Mouse (Mus musculus) CH12.LX (cell line): Measurements from ENCODE around the gene Homez.
A peak's percentile ranks its signal among the peaks of the same experiment; 100 is the strongest.

Experiments
- CHD1 ChIP-seq: IDR thresholded peaks from 2 replicates; pipeline ENCODE4 v1.6.1; 2012; ENCODE audit warnings: low read depth, low read length, improper control_type of control experiment, inconsistent platforms
- CTCF ChIP-seq, 2 experiments: IDR thresholded peaks in 1 of 2; conservative IDR thresholded peaks in 1 of 2; 2 replicates each; pipeline ENCODE4 v1.5.1; 2011 to 2012; ENCODE audit warnings: low read depth in 2 of 2, low read length in 2 of 2, improper control_type of control experiment in 1 of 2, inconsistent platforms in 1 of 2, mild to moderate bottlenecking in 1 of 2, moderate library complexity in 1 of 2
- ELF1 ChIP-seq: IDR thresholded peaks from 2 replicates; pipeline ENCODE4 v1.6.1; 2014; ENCODE audit warnings: low read depth, mild to moderate bottlenecking, inconsistent platforms, low read length, improper control_type of control experiment
- USF1 ChIP-seq: IDR thresholded peaks from 2 replicates; pipeline ENCODE4 v1.6.1; 2014; ENCODE audit warnings: low read depth, mild to moderate bottlenecking, inconsistent platforms, low read length, improper control_type of control experiment
- ZC3H11A ChIP-seq: IDR thresholded peaks from 2 replicates; pipeline ENCODE4 v1.6.1; 2012; ENCODE audit warnings: low read depth, mild to moderate bottlenecking, inconsistent platforms, low read length, improper control_type of control experiment
- ZMIZ1 ChIP-seq: IDR thresholded peaks from 2 replicates; pipeline ENCODE4 v1.6.1; 2012; ENCODE audit warnings: low read depth, mild to moderate bottlenecking, inconsistent platforms, low read length, improper control_type of control experiment

DNA sequence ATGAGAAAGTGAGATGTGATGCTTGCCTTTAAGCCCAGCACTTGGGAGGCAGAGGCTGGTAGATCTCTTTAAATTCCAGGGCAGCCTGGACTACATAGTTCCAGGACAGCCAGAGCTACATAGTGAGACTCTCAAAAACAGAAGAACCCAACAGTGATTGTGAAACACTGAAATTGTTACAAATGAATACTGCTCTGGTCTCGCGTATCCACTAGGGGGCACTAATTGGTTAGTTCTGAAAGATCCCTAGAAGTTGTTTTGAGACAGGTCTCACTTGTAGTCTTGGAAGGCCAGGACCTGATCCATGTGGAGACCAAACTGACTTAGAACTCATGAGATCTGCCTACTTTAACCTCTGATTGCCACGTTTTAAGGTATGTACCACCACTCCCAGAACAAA lies 29.6 kb upstream of the Homez start:
- TF ChIP-seq ZC3H11A (no peak), CHD1 (no peak), CTCF (conservative IDR thresholded peaks at IDR 0.05 in 1 of 2, IDR thresholded peaks at IDR 0.05 in 1 of 2; ENCODE audit: low read depth in 2 of 2, low read length in 2 of 2) (peak in 1 of 2 experiments; percentile 81; a peak in 2 of 4 replicates), ZMIZ1 (no peak), ELF1 (no peak), USF1 (no peak)
